Mouse (Mus musculus): Measurements from ENCODE around the gene Pdilt.

DNA sequence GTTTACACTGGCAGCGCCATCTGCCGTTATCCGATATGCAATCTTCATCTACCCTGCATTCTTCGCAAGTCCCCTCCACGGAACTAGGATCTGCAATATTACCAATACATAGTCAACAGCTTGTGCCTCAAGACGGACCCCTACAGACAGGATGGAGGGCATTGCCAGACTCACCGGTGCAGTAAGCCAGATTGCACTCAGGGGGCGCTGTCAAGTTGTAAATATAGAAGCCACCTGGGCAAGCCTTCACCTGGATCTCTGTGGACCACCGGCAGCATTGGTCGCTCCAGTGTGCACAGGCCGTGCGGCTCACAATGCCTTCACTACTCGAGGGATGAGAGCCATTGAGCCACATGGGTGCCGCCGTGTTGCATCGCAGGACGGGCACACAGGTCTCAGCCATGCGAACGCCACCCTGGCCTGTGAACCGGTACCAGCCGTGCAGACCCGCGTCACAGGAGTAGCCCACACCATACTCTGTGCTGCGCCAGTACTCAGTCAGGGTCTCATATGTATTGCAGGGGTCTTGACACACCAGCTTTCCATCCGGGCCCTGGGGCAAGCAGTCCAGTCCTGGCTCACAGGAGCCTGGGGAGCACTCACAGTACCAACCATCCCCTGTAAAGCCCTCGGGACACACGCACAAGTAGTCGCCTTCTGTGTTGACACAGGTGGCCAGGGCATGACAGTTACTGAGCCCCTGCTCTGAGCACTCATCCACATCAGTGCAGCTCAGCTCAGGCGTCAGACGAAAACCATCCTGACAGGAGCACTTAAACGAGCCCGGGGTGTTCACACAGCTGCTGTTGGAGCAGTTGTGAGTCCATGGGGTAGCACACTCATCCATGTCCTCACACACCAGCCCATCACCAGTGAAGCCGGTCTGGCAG, 46.5 kb downstream of the Pdilt start:
- TF ChIP-seq CTCF (IDR thresholded peaks at IDR 0.05) (no peak), EP300 (IDR thresholded peaks at IDR 0.05) (no peak)

Data from lung, postnatal 0 days (tissue).